Mouse (Mus musculus): ENCODE measurements around the gene Plcb1.

GRCm38 (mm10) chr2:134956436-134956835 lies 170.6 kb downstream of the Plcb1 start:
- TF ChIP-seq POLR2A (IDR thresholded peaks at IDR 0.05; ENCODE audit: extremely low read depth, insufficient read depth, low read length) = no peak
- no peak for TF ChIP-seq CTCF (IDR thresholded peaks at IDR 0.05; ENCODE audit: extremely low read depth, insufficient read depth, low read length)
